Mouse (Mus musculus) kidney, adult 9 months (tissue): ENCODE data around the gene Gmeb1.

ENCODE experiments used
- DNase-seq: peaks from one replicate; pipeline ENCODE4 v3.0.0; 2022

Gmeb1 gene

DNA sequence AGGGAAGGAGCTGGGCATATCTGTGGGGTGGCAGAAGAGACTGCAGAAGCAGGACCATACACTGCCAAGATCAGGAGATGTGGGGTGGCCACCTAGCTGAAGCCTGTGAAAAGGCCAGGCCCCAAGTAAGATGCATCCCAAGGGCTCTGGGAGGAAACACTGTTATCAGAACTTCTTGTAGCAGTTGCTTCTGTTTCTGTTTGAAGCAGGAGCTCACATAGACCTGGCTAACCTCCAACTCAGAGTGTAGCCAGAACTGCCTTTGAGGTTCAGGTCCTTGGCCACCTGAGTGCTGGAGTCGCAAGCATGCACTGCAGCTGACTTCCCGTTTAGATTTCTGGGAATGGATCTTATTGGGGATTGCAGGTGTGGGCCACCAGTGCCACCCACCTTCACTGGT is 43.6 kb downstream of the Gmeb1 start:
- DNase-seq = no peak

DNA sequence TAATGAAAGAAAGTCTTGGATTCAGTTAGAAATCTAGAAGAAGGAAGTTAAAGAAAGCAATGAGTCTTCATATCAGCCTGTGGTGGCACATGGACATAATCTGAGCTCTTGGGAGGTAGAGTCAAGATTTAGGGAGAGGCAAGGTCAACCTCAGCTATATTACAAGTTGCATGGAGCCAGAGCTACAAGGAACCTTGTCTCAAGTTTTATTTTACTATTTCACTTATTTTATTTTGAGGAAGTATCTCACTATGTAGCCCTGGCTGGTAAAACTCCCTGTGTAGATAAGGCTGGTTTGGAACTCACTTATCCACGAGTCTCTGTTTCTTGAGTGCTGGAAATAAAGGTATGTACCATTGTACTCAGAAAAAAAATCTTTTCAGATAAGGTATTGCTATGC is 44.8 kb downstream of the Gmeb1 start:
- no peak for DNase-seq

DNA sequence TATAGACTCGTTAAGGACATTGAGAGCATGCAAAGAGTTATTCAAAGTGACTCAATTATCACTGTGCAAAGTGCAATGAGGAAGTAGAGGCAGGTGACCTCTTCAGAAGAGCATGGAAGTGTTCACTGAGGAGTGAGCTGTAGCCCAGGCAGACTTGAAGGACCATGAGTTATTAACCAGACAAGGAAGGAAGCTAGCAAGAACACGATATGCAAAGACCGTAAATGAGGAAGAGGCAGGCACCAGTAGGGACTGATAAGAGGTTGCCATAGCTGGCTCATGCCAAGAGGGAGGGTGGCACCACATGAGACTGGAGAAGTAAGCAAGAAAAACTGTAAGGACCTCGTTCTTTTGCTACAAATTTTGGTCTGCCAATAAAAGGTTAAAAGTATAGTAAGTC is 46.6 kb downstream of the Gmeb1 start:
- DNase-seq = no peak

DNA sequence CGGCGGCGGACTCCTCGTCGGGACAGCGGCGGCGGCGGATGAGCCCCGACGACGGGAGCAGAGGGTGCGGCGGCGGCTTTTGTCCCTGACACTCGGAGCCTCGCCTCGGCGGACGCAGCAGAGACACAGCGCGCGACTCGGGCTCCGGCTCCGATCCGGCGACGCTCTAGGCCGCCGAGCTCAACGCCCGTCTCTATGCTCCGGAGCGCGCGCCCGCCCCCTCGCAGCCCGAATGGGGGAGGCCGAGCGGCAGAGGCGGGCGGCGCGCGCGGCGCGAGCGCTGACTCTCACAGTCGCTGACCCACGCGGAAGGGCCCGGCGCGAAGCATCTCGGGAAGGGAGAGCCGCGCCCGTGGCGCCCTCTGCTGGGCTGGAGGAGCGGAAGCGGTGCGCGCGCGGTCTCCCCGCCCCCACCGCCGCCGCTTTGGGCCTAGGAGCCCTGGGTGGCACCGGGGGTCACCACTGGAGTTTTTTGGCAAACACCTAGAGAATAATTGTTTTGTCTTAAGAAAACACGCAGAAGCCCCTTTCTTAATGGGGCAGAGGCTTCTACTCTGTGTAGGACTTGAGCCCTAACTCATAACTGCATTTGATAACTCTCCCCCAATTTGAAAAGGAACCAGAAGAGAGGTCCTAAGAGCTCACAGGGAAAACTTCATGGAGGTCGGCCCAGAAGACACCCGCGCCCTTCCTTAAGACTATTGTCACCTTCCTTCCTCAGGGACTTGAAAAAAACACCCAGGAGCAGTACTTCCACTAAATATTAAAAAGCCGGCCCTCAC is 49.3 kb downstream of the Gmeb1 start, which contains the start of gene Ythdf2:
TSS of gene Ythdf2 (minus strand) at position 351 of the 782 bp plus-strand sequence.
- DNase-seq = peak; percentile 97

DNA sequence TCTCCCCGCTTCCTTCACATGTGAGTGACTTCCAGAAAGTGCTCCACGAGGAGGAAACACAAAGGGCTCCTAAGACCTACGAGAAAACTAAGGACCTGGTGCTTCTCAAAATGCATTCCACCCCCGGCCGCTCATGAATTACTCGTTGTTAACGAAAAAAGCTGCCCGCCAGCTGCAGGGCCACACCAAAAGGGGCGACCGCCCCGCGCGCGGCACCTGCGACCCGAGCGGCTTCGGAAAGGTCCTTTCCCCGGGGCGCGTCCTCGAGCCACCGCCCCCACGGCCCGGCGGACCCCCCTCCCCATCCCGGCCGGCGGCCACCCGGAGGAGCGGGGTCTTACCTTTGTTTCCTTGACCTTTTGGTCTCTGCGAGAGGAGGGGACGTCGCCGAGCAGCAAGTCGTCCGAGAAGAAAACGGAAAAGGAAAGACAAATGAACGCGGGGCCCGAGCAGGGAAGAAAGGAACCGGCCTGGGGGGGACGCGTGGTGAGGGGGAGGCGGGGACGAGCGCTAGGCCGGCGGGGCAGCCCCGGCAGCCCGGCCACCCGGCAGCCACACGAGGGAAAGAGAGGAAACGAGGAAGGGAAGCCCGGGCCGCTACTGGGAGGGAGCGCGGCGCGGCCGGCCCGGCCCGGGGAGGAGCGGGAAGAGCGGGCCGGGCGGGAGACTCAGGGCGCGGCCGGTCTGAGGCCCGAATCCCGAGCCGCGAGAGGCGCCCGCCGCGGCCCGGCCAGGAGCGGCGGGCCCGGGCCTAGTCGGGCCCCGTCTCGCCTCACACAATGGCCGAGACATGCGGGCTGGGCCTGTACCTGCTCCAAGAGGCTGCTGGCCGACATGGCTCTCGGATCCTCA is 50.1 kb downstream of the Gmeb1 start:
- no peak for DNase-seq

DNA sequence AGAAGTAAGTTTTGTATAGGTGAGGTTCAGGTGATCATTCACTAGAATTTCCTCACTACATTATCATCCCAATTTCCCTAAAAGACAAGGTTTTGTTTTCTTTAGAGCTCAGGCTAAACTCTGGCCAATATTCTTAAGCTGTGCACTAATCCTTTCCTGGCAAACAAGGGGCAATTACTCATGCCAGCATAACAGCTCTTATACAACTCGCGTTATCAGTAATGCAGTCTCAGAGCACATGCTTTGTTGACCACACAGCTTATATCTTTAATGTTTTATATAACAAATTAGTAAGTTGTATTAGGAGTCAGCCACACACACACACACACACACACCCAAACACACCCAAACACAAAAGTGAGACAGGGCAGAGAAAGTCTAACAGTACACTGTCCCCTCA is 51.1 kb downstream of the Gmeb1 start:
- no peak for DNase-seq

DNA sequence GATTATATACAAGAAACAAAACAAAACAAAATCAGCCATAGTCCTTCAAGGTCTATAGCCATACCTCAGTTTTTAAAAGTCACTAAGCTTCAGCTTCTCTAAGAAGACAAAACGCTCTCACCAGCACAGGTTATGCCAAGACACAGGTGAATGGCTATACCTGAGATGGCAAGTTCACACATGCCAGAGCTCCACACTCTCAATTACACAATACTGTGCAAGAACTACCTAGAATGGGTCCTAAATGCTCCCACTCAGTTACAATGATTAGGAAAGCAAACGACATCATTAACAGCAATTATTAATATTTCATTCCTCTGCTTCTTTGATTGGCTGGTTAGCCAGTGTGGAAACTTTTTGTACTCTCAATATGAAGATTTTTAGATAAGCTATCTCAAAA is 52.1 kb downstream of the Gmeb1 start:
- DNase-seq = no peak

DNA sequence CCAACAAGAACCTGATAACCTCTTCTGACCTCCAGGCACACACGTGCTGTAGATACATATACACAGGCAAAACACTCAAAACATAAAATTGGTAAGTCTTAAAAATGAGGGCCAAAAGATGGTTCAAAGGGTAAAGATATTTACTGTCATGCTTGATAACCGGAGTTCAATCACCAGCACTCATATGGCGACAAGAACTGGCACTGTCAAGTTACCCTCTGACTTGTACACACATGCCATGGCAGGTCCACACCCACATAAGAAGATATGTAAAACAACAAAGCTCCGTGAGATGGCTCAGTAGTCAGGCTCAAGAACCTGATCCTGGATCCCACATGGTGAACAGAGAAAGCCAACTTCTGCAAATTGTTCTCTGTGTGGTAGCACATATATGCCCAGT is 54.1 kb downstream of the Gmeb1 start:
- DNase-seq = no peak

DNA sequence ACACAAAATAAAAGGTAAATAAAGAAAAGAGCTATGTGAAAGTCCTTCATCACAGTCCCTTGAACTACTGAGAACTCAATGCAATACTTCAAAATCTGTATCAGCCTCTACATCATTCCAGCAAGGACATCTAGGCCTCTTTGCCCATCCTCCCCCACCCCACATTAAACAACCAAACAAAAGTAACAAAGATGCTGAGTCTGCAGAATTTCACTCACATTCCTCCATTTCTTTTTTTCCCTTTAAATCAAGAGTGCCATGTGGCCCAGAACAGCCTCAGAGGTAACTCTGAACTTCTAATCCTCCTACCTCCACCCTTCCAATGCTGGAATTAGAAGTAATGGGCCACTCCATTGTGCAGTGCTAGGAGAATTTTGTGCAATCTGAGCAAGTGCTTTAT is 62.6 kb downstream of the Gmeb1 start:
- no peak for DNase-seq

DNA sequence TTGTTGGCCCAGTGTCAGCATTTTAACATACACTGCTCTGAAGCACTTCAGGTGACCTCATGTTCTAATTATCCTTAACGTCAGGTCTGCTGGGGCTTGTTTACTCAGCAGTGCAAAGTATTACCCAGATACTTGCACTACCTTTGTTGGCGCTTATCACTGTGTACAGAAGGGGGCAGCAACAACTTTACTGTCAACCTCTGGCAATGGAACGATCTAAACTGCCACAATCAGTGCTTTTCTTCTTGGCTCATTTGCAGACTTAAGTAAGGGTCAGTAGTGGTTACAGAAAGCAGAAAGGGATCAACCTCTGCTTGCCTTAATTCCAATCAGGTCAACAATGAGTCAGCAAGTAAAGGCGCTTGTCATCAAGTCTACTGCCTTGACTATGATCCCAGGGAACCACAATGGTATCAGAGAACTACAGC is 63.1 kb downstream of the Gmeb1 start:
- peak; percentile 86 for DNase-seq

DNA sequence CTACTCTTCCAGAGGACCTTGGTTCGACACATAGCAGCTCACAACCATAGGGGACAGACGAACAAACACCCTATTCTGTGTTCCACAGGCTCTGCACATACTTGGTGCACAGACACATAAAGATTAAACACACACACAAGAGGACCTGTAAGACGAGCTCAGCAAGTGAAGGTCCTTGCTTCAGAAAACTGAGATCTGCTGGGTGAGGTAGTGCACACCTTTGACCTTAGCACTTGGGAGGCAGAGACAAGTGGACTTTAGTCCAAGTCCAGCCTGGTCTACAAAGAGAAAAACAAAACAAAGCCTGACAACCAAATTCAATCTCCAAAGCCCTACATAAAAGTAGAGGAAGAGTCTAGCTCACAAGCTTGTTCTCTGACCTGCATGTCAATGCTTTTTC is 66.4 kb downstream of the Gmeb1 start:
- peak; percentile 83 for DNase-seq

DNA sequence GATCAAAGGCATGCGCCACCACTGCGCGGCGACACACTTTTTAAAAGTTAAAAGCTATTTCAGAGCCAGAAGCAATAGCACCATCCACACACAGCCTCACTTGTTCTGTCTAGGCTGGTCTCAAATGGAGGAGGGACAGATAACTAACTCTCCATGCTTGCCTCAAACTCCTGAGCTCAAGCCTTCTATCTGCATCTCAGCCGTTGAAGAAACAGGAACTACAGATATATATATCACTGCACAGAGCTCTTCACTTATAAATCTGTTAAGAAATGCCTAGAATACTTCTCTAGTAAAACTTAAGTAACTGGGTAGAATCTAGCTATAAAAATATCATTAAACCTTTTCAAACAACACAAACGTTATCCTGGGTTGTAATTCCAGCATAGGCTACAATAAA is 67.0 kb downstream of the Gmeb1 start:
- no peak for DNase-seq

DNA sequence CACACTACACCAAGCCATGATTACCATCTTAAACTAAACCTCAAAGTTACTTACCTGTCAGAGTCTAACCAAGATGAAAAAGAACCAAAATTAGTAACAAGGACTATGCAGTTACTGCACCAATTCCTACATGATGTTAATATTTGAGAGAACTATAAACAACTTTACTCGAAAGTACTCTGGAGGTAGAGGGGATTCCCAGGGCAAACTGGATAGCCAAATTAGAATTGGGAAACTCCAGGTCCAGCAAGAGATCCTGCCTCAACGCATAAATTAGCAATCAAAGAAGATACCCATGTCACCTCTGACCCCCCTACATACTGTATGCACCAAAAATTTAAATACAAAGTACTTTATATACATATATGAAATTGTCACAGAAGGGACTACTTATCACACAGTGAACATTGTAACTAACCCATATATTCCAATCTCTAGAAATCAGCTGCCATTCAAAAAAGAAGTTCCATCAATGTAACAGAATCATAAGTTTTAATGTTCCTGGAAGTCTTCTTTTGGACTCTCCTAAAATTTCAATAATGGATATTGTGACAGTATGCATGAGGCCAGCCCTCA is 73.5 kb downstream of the Gmeb1 start:
- DNase-seq = no peak

DNA sequence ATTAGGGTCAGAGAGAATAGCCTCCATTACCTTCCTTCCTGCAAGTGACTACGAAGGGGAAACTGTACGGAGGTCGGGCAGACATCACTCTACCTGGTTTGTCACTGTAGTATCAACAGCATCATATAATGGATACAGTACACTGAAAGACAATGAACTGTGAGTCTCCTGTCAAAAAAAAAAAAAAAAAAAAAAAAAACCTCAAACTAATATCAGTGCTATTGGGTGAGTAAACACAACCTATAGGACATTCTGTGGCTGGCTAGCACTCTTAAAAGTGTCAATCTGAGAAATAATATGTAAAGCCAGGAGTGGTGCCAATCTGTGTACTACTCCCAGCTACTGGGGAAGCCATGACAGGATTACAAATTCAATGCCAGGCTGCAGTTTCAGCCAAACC is 78.2 kb downstream of the Gmeb1 start:
- no peak for DNase-seq

DNA sequence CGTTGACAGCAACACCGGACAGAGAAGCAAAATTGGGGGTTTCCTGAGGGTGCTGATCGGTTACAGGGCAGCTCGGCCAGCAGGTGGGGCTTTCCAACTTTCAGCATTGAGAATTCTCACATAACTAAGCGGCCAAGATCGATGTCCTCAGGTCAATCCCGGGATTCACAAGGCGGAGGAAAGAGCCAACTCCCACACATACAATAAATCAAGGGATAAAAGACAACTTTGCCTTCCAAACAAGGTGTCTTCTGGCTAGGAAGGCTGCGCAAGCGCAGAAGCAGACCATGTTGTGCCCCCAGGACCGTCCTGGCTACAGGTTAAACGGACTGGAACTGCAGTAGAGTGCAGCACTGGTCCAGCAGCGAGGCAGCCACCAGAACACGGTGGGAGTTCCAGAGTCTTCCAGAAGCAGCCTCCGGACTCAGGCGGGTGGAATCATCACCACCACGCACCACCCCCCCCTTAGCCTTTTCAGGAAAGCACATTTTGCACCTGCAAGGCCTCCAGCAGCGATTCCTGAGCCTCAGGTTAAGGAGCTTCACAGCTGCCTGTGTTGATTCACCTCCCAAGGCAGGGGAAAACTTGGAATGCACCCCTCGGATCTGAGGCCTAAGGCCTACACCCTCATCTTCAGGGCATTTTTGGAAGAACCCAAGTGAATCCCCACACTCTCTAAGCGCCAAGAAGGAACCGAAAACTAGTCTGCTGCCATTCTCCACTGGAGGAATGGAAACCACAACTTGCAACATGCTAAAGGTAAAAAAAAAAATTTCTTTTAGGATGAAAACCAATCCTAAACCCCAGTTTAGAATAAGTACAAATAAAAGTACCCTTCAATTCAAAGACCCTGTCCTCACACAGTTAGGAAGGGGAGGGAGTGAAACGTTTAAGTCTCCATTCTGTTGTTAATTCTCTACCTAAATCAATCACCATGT is 79.4 kb downstream of the Gmeb1 start:
- DNase-seq = peak; percentile 63

DNA sequence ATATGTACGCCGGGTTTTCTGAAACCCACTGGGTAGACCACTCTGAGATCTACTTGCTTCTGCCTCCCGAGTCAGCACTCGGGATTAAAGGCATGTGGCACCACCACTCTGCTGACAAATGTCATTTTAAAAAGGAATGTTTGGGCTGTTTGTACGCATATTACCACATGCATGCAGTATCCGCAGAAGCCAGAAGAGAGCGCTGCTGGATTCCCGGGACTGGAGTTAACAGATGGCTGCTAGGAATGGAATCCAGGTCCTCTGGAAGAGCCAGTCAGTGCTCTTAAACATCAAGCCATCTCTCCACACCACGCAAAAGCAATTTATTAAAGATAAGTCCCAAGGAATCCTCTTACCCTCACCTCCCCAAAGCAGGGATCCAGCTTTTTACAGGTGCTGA is 80.7 kb downstream of the Gmeb1 start:
- peak; percentile 58 for DNase-seq

DNA sequence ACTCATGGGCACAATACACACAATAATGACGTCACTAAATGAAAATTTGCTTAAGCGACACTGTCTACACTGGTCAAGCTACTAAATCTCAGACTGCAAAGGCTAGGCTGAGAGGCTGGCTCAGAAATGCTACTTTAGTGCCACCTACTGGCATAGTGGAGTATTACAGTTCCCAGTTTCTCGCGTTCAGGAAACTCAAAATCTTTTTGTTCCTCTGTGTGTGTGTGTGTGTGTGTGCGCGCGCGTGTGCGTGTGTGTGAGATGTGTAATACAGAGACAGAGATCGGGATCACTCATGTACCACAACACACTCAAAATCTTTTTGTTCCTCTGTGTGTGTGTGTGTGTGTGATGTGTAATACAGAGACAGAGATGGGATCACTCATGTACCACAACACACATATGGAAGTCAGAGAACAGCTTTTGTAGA is 82.8 kb downstream of the Gmeb1 start:
- DNase-seq = peak; percentile 66

DNA sequence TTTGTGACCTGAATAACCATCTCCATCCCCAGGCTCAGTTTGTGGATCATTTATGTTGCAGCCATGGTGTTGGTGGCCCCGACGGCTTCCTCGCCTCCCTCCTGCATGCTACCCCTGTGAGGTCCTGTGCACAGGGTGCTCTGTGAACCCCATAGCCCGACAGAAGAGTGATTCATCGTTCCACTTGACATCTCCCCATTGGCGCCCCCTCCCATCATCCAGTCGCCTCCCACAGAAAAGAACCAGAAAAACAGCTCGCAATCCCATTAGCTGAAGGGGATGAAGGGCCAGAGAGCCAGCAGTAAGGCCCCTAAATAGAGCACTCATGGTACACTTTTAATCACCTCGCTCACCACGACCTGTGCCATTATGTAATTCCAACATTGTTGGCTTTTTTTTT is 84.9 kb downstream of the Gmeb1 start:
- no peak for DNase-seq
